Mouse (Mus musculus) lung, postnatal 0 days (tissue): ENCODE results near the gene Nrxn1.

Experiments used
- CTCF ChIP-seq: IDR thresholded peaks from 2 replicates; pipeline ENCODE4 v1.5.1; 2016; ENCODE audit warnings: antibody characterized with exemption, mild to moderate bottlenecking
- EP300 ChIP-seq: IDR thresholded peaks from 2 replicates; pipeline ENCODE4 v1.6.1; 2016; ENCODE audit warnings: antibody characterized with exemption, mild to moderate bottlenecking, control low read depth

- TF ChIP-seq CTCF: no peak
- no peak for TF ChIP-seq EP300
These were observed 840.7 kb downstream of the Nrxn1 start for GRCm38 (mm10) chr17:90252196-90252595.
